Mouse (Mus musculus) adipocyte (in vitro differentiated cells): ENCODE results near the gene Camta1.
A peak's percentile ranks its signal among the peaks of the same experiment; 100 is the strongest.

Experiments
- DNase-seq: peaks from one replicate; pipeline ENCODE4 v3.0.0-alpha.2; 2016; ENCODE audit warnings: low spot score

Camta1 gene

DNA sequence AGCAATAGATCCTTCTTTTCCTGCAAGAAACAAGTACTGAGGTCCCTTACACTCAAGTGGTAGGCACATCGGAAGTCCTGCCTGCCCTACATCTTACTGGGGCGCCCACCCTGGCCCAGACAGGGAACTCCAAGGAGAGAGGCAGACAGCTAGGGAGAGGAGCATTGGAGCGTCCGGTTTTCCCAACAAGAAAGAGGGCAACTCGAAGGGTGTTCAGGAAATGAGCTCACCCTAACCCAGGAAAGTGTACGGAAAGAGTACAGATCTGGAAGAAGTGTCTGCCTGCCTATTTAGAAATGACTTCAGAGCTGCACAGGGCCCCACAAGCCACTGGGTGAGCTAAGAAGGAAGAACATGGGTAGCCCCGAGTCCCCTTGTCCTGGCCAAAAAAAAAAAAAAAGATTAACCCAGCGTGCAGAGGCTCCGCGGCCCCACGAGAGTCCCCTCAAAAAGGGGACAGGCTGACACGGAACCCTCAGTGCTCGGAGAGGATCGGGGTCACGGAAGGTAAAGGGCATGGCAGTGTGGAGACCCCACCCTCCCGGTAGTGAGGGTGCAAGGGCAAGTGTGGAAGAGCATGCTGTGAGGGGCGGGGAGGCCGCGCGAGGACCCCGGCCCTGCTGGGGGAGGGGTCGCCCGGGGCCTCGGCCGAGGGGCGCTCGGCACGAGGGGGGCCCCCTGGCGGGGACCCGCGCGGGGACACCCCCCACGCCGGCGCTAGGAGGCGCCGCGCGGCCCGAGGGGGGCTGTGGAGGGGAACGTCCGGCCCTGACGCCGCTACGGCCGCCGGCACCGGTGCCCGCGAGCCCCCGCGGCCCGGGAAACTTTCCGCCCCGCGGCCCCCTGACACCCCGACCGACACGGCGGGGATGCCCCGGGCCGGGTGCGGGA, 990 bp downstream of the Camta1 start:
- peak; percentile 24 for DNase-seq

DNA sequence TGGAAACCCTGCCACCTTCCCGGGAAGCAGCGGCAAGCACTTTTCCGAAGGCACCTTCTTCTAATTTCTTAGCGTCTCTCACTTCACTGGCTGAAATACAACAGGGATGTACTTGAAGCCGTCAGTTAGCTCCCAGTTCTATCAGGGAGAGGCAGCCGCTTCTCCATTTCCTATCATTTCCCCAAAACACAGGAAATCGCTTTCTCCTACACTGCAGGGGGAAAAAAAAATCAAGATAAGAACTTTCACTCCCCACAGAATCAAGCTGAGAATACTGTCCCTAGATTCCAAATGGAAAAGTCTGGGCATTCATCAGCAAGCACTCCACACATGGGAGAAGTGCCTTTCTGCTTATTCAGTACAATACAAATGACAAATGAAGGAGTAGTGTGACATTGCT, 2.4 kb downstream of the Camta1 start:
- no peak for DNase-seq

DNA sequence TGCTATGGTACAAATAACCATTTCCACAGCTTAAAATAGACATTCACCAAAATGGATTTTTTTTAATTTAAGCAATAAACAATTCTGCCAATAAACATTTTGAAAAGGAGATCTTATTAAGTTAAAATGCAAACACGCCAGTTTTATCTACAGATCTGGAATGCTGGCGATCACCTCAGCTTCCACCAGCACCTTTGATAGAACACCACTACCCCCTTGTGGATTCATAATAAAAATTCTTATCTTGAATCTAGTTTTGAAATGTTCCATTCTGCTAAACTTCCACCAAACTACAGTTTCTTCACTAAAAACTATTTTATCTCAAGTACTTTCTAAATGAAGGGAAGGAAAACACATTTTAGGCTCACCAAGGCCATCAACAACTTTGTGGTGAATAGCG, 7.7 kb downstream of the Camta1 start:
- peak; percentile 54 for DNase-seq

DNA sequence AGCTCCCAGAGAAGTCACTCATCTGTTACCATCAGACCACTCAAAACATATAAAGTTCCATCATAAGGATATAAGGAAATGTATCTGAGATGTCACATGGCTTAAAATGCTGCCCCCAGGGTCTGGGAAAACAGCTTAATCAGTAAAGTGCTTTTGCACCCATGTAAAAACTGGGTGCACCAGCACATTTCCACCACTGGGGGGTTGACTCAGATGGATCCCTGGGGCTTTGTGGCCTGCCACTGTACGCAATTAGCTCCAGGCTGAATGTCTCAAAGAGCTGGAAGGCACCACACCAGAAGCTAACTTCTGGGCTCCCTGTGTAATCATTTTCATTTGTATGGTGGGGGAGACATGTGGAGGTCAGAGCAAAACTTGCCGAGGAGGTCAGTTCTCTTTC, 10.5 kb downstream of the Camta1 start:
- peak; percentile 38 for DNase-seq

DNA sequence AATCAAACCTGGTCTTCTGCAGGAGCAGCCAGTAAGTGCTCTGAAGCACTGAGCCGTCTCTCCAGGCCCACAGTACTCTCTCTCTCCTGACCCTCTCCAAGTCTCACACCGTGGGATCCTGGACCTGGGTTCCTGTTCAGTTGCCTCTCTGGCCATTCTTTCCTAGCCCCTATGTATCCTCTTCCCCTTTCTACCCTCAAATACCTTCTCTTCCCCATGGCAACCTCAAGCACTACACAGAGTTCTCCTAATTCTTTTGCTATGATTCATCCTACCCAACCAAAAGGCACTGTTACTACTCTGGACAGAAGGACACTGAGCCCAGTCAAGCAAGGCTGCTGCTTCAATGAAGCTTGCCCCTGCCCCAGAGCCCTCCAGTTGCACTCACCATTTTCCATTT, 19.1 kb downstream of the Camta1 start:
- DNase-seq = no peak

DNA sequence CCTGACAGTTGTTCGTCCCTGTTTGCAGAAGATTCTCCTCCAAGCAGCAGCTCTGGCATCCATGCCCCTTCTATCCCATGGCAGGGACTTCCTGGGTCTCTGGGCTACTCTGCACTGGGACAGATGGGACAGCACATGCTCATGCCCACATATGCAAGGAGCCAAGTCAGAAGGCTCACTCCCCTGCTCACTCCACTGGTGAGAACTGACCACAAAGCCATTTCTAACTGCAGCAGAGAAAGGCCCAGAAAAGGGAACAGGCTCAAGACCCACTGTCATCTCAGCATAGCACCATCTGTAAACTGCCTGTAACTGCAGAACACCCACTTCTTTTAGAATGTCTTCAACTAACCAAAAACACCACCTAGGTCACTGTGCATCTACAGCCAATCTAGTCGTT, 23.2 kb downstream of the Camta1 start:
- DNase-seq = no peak

DNA sequence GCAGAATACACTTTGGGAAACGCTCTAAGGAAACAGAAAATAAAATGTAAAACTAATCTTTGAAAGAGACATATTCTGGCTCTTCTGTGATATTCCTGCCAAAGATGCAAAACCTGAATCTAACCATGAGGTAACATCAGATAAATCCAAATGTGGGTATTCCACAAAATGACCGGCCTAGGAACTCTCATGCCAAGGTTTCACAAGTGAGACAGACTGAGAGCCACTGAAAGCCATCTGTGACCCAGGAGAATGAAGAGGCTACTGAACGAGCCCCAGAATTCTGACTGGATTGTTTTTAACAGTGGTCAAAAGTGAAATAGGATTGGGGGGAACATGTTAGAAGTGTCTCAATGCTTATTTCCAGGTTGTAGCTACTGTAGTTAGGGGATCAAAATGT, 25.8 kb downstream of the Camta1 start:
- no peak for DNase-seq

DNA sequence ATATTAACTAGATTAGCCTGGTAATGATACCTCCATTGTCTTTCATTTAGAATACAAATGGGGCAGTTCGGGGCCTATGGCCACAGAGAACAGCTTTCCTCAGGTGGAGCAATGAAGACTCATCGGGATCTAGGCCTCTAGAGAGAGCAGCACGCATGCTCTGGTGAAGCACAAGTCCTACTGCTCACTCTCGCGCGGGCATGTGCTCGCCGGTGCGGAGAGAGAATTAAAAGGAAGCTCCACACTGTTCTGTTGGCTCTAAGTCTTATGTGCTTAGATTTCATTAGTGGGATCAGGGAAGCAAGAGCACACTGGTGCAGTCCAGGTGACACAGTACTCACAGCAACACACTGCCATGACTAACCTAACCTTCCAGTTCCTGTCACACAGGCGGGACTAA, 27.1 kb downstream of the Camta1 start:
- no peak for DNase-seq

DNA sequence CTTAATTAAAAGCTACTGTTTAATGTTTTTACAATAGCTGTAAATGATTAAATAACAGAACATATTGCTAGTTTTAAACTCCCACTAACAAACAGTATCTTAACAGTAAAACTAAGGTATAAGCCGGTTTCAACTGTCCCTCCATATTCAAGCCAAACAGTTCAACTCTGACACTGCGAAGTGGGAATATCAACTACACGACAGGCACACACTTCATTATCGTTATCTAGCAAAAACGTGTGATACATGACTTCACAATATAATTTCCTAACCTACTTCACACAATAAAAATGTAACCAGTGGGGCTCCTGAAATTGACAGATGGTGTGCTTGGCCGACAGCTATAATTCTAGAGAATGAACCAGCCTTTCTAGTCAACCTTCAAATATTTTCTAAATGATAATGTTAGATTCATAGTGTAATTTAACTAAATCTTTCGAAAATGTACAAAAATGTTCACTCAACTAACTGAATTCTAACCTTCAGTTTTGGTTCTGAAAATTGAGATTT, 27.7 kb downstream of the Camta1 start:
- DNase-seq = no peak

DNA sequence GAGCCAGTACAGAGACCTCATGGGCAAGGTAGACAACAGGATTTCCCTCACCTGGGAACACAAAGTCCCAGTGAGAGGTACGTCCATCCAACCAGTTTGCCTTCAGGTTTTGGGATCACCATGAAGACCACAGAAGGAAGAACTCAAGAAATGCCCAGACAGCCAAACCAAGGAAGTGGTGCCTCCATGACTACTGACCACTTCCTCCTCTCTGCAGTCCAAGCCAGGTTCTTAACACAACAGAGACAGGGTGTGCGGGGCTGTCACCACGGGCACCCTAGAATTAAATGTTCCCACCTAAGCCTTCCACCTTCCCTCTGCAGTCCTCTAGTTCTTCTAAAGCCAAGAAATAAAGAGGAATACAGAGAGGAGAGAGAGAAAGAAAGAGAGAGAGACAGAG, 33.8 kb downstream of the Camta1 start:
- DNase-seq = no peak

DNA sequence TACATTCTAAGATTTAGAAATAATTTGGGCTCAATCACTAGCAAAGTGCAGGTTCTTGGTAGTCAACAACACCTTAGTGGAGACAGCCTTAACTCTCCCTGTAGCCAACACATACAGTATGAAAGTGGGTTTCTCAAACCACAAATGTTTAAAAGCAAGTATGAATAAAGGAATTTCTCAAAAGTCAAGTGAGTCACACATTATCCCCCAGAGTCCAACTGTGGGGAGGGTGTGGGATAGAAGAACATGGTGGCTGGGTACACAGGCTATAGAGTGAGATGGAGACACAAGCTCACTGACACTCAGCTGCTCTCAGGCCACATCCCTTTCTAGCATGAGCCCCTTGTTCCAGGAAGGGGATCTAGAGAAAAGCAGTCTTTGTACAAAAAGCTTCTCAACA, 34.3 kb downstream of the Camta1 start:
- DNase-seq = no peak

DNA sequence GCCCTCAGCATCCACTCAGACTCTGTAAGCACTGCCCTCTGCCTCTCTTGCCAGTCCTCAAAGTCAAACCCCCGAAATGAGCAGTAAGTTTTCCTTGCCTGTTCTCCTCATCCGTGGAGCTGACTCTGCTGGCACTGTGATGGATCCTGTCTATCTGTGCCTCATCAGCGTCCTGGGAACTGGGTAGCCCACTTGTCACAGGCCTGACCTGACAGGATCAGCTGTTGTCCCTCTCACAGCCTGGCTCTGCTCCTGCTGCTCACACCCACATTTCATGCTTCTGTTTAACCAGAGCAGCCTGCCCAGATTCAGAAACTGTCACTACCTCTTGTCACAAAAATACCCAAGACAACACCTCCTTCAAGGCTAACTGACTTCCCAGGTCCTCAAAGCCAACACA, 37.7 kb downstream of the Camta1 start:
- DNase-seq = no peak

DNA sequence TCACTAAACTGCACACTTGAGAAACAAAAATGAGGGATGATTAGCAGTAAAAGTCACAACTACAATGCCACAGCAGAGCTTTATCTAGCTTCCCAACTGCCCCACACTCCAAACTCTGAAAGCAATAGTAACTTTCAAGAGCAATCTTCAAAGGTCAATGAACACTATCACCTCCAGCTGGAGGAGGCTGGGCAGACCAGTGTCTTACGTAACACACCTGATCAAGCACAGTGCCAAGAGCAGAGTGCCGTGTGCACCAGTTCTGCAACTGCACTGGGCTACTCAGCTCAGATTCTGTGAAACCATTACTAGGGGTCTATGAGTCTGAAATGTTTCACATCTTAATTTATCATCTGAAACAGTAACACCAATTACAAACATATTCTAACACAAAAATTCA, 38.7 kb downstream of the Camta1 start:
- no peak for DNase-seq

DNA sequence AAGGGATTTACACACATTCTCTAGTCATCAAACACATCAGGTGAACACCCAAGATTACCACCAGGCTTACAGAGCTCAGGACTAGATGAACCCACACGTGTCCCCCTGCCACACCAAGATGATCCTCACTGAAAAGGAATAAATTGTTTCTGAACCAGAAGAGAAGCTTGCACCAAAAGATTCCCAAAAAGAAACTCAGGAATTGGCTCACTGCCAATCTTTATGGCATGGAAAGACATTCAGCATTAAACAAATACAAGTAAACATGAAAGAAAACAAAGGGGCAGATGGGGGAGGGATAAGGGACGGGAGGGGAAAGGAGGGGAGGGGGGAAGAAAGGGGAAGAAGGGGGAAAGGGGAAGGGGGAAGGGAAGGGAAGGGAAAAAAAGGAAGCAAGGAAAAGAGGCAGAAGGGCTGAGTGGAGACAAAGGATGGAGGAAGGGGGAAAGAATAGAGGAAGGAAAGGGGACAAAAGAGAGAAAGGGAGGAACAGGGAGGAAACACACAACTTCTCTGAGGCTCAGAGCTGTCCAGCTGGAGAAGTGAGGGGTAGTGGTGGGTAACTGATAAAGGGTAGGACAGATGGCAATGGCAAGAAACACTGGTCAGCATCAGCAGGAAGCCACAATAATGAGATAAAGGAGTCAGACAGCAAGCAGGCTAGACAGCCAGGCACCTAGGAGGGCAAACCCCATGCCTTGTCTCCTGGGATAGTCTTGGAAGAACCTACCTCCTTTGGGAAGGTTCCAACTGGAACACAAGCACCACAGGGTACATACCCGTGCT, 43.5 kb downstream of the Camta1 start:
- DNase-seq = no peak

DNA sequence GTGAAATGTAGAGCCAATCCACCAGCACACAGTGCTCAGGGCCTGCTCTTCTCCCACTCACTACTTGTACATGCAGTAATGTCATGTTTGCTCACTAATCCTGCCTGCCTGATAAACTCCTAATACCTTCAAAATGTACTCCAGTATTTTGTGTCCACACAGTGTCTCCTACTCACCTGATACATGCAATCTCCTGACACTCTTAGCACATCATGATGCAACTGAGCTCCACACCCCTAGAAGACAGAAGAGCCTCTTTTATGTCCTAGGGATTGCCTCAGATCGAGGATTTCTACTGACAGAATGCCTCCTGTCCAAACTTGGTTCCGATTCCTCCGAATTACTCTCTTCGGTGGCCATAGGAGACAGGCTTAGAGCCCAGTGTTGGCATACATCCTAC, 48.0 kb downstream of the Camta1 start:
- DNase-seq = no peak

DNA sequence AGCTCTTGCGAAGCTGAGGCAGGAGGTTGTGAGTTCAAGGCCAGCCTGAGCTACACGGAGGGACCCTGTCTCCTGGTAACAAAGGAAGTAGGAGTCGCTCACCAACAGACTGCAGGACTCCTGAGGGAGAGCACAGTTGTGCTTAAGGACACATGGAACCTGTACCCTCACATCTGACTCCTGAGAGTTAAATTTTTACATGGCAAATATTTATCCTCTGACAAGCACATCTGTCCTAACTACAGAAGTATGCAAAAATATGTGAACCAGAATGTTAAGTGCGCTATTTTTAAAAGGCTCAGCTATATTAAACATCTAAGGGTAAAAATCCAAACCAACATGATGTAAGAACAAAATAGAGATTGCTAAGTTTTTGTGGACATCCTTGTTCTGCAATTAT, 56.0 kb downstream of the Camta1 start:
- no peak for DNase-seq

DNA sequence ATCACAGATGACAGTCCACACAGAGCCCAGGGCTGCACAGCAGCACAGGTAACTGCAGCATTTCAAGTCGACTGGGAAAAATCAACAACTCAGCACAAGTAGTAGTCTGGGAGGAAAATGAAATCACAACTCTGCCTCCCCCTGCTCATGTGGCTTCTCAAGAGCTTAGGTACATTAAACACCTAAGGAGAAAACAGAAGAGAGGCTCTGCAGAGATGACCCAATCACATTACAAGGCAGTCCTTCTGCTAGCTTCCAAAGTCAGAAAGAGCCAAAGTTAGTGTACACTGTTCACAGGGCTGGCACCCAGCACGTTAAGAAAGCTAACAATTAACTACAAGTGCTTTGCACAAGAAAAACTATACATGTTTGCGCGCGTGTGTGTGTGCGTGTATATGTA, 56.6 kb downstream of the Camta1 start:
- DNase-seq = no peak

DNA sequence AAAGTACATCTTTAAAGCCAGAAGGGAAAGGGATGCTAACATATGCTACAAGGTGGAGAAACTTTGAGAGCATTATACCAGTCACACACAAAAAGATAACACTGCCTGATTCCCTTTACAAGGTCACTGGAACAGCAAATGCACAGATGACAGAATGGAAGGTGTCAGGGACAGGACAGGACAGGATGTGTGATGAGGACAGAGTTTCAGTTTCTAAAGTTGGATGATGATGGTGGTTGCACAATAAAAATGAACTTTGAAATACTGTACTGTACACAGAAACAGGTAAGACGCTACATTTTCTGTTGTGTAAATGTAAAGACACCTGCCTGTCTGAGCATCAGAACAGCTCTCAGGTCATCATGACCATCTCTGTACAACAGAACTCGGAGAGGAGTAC, 57.5 kb downstream of the Camta1 start:
- no peak for DNase-seq

DNA sequence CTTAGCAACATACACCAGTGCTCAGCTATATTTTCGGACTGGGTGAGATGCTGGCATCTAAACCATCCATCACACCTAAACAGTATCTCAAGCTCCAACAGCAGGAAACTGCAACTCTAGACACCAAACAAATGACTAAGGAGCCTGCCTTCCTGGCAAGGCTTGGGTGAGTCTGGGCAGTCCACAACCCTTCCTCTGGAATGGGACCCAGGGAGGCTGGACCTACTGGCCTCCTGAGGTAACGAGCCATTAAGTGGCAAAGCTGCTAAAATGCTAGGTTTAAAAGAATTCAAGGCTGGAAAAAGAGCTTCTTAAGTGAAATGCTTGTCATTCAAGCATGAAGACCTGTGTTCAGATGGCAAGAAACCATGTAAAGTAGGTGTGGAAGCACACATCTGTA, 63.0 kb downstream of the Camta1 start:
- DNase-seq = no peak

DNA sequence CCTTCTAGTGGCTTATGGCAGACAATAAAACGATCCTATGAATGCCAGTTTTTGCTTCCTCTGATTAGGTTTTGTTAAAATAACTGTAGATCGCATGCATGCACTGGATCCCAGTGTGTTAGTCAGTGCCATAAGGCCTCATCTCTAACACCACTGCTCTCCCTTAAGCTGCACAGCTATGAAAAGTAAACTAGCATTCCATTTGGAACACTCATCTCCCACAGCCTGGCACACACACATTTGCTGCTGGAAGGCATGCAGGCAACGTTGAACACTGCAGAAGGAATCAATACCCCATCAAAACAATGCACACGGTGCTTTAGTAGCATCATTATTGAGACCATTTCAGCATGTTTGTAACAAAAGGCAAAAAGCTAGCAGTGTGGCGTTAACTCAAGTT, 68.0 kb downstream of the Camta1 start:
- peak; percentile 7 for DNase-seq

DNA sequence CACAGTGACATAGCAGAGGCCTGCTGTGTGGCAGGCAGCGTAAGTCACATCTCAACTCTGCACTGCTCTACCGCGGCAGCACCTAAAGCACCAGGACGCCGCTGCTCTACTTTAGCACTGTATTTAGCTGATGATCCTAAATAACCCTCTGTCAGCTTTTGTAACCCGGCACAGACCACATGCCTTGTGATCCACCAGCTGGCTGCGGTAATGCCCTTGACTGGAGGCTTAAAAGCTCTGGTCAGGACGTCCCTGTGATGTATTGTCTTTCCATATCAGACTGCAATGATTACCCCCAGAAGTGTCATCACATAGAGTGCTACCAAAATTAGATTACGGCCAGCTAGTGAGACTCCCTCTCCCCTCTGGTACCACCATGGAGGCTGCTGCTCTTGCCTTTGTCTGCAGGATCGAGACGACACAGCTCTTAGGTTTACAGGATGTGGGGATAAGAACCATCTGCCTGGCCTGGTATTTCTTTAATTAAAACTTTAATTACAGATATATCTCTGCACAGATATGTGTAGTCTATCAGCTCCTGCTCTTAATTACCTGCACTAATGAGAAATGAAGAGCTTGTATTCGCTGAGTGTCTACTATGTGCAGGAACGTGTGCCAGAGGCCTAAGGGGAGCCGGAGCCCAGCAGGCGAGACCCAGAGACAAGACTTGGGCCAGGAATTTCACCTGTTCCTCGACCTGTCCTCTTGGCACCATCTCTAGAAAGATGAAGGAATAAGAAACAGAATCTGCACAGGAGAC, 74.5 kb downstream of the Camta1 start:
- no peak for DNase-seq

DNA sequence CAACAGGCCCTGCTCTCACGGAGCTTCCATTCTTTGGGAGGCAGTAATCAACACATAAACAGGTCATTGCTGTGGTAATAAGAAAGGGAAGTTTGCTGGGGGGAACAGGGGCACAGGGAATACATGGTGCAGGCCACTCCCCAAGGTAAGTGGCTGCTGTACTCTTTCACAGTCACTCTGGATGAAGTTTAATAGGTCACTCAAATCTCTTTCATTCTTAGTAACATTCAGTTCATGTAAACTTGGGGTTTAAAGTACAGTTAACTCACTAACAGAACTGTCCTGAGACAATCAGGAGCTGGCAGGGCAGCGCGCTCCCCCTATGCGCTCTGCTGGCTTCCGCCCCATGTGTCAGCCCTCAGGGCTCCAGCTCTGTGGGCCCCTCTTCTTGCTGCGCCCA, 81.2 kb downstream of the Camta1 start:
- no peak for DNase-seq
